Mouse (Mus musculus): Measurements from ENCODE around the gene Ndufb10.
"Not testable (repeated sequence)": the region's sequence is repeated elsewhere in the genome, so short reads cannot be mapped to it uniquely, and the experiment has no call there.

Gene Ndufb10

DNA sequence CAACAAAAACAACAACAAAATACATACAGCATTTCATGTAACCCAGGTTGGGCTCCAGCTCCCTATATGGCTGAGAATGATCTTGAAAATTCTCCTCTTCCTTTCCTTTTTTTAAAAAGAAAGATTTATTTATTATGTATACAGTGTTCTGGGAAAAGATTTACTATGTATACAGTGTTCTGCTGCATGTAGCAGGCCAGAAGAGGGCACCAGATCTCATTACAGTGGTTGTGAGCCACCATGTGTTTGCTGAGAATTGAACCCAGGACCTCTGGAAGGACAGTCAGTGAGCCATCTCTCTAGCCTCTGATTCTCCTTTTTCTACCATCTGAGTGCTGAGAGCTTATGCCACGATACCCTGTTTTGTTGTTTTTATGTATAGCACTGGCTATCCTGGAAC lies 10.2 kb upstream of the Ndufb10 start:
- DNase-seq (ENCODE audit: low spot score in 2 of 2) = no peak

DNA sequence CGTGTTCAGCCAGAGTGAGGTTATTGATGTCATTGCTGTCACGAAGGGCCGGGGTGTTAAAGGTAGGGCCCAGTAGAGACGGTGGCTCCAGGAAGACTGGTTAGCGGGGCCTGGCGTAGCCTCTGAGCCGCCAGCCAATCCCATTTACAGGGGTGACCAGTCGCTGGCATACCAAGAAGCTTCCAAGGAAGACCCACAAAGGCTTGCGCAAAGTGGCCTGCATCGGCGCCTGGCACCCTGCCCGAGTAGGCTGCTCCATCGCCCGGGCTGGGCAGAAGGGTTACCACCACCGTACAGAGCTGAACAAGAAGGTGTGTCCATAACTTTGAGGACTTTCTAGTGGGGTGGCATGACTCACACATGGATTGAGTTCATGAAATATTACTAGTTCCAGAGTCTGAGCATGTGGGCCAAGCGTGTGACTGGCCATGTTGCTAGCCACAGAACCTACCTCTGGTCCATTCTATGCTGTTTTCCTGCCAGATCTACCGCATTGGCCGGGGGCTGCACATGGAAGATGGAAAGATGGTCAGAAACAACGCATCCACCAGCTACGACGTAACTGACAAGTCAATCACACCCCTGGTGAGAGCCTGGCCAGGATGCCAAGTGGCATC lies 9.3 kb upstream of the Ndufb10 start:
- no peak for DNase-seq (ENCODE audit: low spot score in 2 of 2)

DNA sequence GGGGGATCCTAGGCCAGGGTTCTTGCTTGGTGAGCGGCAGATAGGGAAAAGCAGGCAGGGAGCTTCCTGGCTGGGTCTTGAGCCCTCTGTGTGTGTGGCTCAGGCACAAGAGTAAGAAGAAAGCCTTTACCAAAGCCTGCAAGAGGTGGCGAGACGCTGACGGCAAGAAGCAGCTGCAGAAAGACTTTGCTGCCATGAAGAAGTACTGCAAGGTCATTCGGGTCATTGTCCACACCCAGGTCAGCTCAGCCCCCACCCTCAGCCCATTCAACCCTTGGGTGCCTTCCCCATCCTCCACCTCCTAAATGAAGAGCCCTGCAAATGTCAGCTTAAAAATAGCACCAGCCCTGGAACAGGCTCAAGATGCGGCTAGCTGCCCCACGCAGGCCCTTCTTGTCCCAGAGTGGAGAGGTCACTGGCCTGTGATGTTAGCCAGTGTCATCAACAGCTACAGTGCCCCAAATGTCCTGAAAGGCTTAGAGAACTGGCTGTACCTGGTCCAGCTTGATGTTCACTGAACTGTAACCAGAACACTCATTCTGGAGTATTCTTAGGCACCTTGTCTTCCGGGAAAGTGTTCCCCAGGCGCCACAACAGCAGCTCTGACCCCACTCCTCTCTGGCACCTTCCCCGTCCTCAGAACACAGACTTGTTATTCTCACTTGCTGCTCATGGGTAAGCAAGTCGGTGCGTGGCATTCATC lies 8.1 kb upstream of the Ndufb10 start:
- no peak for DNase-seq (ENCODE audit: low spot score in 2 of 2)

DNA sequence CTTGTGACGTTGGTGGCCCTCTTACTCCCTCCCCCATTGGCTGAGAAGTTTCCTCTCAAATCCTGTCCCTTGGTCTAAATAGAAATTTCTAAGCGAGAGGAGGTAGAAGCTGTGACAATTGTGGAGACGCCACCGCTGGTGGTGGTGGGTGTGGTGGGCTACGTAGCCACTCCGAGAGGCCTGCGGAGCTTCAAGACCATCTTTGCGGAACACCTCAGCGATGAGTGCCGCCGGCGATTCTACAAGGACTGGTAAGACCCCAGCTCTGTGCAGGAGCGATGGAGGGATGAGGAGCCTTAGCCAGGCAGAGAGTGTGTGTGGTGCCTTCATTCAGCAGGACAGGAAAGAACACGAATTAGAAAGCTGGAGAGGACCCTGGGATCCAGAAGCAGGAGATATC lies 6.5 kb upstream of the Ndufb10 start:
- no peak for DNase-seq (ENCODE audit: low spot score in 2 of 2)

DNA sequence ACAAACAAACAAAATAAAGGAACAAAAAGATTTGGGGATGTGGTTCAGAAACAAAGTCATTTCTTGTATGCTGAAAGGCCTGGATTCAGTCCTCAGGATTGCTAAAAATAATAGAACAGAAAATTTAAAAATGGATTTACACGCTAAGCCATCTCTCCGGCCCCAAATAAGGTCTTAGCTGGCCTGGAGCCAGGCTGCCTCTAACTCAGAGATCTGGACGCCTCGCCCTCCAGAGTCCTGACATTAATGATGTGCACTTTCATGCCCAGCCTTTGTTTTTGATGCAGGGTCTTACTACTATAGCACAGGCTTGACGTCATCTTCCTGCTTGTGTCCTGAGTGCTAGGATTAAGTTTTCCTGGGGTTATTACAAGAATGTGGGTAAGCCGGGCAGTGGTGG lies 4.8 kb upstream of the Ndufb10 start:
- DNase-seq (ENCODE audit: low spot score in 2 of 2) = no peak

DNA sequence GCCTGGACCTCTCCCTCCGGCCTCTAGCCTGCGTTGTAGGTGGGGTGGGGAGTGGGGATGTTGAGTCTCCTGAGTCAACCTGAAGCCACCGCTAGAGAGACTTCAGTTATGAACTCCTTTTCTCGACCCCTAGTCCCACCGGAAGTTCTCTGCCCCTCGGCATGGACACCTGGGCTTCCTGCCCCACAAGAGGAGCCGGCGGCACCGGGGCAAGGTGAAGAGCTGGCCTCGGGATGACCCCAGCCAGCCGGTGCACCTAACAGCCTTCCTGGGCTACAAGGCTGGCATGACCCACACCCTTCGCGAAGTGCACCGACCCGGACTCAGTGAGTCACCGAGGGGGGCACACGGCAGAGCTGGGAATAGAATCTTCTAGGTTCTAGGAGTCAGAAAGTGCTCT lies 3.9 kb upstream of the Ndufb10 start:
- no peak for DNase-seq (ENCODE audit: low spot score in 2 of 2)

DNA sequence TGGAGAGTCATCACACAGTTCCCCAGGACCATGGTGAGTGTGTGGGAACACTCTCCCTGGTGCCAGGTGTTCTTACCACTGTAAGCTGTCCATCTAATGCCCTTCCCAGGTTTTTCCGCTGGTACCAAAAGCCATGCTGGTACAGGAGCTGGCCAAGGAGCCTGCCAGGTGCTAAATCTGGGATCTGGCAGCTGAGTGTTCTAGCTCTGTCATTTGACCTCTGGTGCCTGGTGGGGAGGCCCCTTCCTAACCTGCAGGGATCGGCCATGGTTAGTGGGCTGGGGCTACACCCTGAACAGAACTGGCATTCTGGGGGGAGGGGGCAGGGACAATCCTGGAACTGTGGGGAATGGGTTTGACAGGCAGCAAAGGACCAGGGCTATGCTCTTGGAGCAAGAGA lies 3.3 kb upstream of the Ndufb10 start, which contains the start of gene Rpl3l:
Gene Rpl3l (plus strand): TSS at position 203 of the 400 bp plus-strand sequence.
- DNase-seq (ENCODE audit: low spot score in 2 of 2) = no peak

DNA sequence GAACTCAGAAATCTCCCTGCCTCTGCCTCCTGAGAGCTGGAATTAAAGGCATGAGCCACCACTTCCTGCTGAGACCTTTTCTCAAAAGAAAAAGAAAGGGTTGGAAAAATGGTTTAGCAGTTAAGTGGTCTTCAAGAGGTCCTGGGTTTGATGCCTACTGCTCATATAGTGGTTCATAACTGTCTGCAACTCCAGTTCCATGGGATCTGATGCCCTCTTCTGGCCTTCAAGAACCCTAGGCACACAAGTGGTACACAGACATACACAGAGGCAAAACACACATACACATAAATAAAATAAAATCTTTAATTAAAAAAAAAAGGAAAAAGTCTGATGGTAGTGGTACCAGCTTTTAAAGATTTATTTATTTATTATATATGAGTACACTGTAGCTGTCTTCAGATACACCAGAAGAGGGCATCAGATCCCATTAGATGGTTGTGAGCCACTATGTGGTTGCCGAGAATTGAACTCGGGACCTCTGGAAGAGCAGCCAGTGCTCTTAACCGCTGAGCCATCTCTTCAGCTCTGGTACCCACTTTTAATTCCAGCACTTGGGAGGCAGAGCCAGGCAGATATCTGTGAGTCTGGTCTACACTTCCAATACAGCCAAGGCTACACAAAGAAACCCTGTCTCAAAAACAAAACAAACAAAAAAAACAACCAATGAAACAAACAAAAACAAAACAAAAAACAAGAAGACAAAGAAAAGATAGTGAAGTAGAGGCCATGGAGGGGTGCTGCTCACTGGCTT lies 1.5 kb upstream of the Ndufb10 start:
- DNase-seq (ENCODE audit: low spot score in 2 of 2) = no peak

DNA sequence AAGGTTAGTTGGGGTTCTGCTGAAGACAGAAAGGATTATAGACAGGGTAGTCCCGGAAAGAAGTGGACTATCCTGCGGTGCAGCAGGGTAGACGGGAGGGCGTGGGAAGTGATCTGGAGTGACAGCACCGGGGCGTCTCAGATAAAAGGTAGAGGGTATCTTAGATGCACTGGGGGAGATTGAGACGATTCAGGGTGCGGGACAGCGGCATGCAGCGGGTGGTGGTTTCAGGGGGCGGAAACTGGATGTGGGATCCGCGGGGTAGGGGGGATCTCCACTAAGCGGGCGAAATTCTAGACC lies 447 bp downstream of the Ndufb10 start:
- DNase-seq (ENCODE audit: low spot score in 2 of 2) = peak in 1 of 2 experiments; percentile 61

DNA sequence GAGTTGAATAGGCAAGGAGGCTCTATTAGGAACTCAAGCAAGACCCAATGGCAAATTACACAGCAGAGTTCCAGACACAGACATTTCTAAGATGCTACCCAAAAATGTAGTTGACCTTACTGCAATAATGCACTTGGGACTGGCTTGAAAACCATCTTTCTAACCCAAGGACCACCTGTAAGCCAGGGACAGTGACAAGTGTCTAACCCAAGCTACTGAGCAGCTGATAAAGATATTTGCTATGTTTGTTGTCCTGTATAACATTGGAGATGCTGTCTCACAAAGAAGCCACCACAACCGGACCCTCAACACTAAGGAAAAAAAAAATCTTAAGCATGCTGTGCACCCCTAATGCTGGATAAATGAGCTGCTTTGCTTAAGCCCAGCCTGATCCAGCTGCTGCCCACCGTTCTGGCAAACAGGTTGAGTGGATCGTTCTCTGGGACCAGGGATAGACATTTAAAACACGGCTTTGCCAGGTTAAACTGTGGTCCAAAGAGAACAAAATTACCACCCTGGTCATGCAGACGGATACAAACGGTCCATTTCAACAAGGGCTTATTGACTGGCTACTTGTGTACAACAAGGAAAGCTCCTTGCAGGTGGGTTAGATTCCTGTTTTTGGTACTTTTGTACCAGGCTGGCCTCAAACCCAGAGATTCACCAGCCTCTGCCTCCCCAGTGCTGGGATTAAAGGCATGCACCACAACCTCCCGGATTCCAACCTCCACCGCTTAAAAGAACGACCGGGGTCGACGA lies 977 bp downstream of the Ndufb10 start:
- DNase-seq (ENCODE audit: low spot score in 2 of 2) = no peak

DNA sequence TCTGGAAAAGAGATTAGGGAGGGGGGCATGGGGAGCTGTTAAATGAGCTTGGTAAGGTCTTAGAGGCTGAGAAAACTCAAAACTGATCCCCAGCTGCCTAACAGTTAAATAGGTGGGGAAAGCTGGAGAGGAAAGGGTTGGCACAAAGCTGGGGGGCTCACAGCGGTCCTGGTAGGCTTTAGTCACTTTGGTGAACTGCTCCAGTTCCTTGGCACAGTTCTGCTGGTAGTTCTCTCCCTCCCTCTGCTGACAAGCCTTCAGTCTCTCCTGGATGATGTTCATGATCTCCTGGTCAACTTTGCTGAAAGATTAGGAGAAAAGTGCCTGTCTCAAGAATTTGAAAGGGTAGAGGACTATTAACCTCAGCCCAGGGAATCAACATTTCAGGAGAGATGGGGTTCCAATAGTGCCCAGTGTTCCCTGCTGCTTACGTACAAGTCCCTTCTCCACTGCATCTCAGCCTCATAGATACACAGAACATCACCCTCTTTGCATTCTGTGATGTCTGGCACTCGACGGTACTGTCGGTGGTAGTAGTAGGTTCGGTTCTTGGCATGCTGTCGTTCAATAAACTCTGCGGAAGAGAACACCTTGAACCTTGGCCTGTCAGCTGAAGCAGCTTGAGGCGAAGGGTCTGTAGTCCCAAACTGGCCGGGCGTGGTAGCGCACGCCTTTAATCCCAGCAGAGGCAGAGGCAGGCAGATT lies 1.9 kb downstream of the Ndufb10 start:
- no peak for DNase-seq (ENCODE audit: low spot score in 2 of 2)

DNA sequence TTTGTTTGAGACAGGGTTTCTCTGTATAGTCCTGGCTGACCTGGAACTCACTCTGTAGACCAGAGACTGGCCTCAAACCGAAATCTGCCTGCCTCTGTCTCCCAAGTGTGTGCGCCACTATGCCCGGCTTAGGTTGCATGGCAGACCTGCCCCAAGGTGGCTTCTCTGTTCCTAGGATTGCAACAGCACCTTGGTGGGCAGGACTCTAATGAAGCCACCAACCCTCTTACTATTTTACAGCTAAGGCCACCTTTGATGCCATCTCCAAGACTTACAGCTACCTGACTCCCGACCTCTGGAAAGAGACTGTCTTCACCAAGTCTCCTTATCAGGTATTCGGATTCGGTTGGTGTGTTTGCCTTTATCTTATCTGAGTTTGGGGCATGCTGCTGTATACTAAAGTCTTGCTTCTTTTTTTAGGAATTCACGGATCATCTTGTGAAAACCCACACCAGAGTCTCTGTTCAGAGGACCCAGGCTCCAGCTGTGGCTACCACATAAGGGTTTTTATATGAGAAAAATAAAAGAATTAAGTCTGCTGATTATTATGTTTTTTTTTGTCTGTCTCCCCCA lies 2.8 kb downstream of the Ndufb10 start:
- not testable (repeated sequence) for DNase-seq (ENCODE audit: low spot score in 2 of 2)

DNA sequence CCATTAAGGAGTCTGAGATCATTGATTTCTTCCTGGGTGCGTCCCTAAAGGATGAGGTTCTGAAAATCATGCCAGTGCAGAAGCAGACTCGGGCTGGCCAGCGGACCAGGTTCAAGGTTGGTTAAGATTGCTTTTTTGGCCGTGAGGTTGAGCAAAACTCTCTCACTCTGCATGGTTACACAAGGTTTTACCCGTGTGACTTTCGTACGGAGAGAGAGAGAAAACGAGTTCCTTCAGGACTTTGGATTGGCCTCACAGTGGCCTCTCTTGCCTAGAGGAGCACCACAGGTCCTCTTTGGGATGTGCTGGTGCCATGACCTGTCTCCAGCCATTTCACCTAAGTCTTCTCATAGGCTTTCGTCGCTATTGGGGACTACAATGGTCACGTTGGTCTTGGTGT lies 3.7 kb downstream of the Ndufb10 start:
- not testable (repeated sequence) for DNase-seq (ENCODE audit: low spot score in 2 of 2)

DNA sequence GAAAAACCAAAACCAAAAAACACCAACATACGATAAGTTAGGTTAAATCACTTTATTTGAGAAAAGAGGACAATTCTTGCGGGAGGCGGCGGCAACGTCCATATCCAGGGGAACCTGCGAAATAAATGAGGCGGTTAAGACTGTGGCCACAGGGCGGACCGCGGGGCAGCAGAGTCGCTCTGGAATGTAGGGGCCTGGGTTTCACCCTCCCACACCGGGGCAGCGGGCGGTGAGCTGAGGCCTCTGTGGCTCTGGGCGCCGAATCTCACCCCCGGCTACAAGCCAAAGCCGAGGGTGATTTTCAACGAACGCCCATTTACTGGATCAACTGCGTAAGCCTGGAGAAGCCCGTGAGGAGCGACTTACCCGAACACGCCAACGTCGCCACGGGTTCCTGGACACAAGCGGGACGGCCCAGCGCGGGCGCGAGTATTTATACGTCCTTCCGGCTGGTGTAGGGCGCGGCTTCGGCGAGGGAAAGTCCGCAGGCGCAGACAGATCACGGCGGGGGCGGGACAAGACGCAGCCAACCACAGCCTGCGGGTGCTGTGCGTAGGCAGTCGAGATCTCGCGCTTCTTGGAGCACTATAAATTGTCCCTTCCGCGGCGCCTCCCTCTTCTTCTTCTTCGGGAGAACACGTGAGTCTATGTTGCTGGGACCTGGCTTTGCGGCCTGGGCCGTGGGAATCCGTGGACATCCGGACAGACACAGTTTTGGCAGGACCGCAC lies 4.6 kb downstream of the Ndufb10 start:
- DNase-seq (ENCODE audit: low spot score in 2 of 2) = peak; percentile 90 to 99

DNA sequence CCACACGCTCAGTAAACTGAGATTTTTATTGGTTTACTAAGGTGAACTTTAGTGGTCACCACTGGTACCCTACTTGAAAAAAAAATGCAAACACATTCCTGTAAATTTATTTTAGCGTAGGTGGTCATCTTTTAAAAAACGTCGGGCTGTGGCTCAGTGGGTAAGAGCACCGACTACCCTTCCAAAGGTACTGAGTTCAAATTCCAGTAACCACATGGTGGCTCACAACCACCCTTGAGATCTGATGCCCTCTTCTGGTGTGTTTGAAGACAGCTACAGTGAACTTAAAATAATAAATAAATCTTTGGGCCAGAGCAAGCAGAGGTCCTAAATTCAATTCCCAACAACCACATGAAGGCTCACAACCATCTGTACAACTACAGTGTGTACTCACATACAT lies 5.3 kb downstream of the Ndufb10 start:
- not testable (repeated sequence) for DNase-seq (ENCODE audit: low spot score in 2 of 2)

DNA sequence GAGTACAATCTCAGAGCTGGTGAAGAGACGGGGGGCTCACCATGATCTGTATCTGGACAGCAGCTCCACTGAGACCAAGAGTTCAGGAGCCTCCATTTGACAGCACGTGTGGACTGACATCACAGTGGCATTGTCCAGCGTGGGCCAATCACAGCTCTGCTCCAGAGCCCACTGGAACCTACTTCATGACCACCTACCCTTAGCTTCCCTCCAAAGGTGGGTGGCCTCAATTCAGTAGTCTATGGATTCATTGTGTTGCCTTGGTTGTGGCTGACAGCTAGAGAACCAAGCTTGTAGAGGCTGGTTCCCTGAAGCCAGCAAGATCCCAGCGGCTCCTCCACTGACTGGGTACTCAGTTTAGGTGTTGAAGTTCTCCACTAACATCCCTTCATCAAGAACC lies 6.3 kb downstream of the Ndufb10 start, which contains the start of the genes Rnf151 and Rps2:
Gene Rnf151 (minus strand): TSS at position 121 of the 400 bp plus-strand sequence.
Gene Rps2 (plus strand): TSS at position 174 of the 400 bp plus-strand sequence.
- no peak for DNase-seq (ENCODE audit: low spot score in 2 of 2)

DNA sequence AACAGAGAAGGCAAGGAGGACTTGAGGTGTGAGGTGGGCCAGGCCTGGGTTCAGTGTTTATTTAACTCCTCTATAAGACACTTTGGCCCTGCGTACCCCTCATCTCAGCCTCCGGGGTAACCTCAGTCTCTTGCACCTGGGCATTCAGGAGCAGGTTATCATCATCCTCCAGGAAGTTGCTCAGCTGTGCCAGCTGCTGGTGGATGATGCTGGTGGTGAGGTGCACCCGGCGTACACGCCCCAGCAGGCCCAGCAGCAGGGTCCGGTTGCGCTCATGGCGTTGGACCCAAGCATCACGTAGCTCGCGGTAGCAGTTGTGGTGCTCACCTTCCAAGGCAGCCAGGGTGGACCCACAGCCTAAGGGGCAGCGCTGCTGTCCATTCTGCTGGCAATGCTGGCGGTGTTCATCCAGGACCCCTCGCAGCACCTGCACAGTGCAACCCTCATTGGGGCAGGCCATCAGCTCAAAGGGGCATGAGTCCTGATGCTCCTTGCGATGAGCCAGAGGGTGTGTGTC lies 8.1 kb downstream of the Ndufb10 start:
- DNase-seq (ENCODE audit: low spot score in 2 of 2) = no peak

DNA sequence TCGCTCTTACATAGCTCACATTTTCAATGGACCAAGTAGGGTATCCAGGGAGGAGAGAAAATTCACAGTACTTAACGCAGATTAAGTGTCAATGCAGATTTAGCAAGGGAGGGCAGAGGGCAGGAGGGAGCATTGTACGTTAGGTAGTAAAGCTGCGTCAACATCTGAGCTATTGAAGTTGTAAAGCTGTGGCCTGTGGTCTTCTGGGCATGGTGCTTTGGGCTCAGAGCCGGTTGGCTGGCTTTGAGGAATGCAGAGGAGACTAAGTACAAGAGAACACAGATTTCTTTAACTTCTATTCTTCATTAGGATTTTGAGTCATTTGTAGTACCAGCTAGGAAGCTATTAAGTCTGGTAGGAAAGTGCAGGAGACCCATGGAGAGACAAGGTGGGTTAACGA lies 8.7 kb downstream of the Ndufb10 start:
- DNase-seq (ENCODE audit: low spot score in 2 of 2) = no peak

DNA sequence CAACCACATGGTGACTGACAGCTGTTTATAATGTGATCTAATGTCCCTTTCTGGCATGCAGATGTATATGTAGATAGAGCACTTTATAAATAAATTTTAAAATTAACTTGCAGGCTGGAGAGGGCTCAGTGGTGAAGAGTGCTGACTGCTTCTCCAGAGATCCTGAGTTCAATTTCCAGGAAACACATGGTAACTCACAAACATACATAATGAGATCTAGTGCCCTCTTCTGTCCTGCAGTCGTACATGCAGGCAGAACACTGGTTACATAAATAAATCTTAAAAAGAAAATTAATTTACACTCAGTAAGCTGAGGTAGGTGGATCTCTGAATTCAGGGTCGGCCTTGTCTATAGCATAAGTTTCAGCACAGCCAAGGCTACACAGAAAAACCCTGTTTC lies 15.6 kb downstream of the Ndufb10 start:
- DNase-seq (ENCODE audit: low spot score in 2 of 2) = no peak

DNA sequence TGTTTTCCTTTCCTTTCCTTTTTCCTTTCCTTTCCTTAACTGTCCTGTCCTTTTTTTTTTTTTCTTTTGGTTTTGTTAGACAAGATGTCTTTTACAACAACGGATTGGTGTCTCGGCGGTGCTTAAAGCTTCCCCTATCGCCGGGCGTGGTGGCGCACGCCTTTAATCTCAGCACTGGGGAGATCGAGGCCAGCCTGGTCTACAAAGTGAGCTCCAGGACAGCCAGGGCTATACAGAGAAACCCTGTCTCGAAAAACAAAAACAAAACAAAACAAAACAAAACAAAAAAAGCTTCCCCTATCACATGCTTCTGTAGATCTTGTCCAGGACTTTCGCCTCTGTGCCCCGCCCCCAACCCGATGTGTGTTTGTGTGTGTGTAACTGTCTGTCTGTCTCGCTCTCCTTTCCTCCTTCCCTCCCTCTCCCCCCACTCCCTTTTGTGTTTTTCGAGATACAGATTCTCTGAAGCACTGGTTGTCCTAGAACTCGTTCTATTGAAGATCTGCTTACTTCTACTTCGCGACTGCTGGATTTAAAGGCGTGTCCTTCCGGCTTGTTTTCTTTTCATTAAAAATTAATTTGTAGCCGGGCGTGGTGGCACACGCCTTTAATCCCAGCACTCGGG lies 16.4 kb downstream of the Ndufb10 start:
- DNase-seq (ENCODE audit: low spot score in 2 of 2) = peak in 1 of 2 experiments; percentile 49

Data from spleen, postnatal 10 days (tissue).